11 mouse cellular contexts compared by ENCODE assay signal in genomic region chr17:37190711-37191110, GRCm38 (mm10). TPM values are rescaled to one million over a fixed set of nuclear protein-coding genes. Genes with fewer than 3 reads are reported as not detected.
DNase-seq lines count a peak whose midpoint lies in the region; ATAC-seq and TF ChIP-seq lines count a peak whose summit lies in the region.
"Had no signal": no experiment of that assay in that cellular context is flagged by ENCODE, and none has a peak within 500 bp of the region (broad histone marks: within the 10 kb centered on the region; RNA-seq: fewer than 3 reads in every experiment).

No protein-coding gene starts in this region.

- peak; percentile 13 for DNase-seq in CH12.LX (ENCODE audit: extremely low read depth)
- DNase-seq in adrenal gland, adult 8-10 months, result peak; percentile 10
- peak; percentile 10 to 29 for DNase-seq in kidney, postnatal 4 days
- no peak for DNase-seq in T-cell, adult 2 months (ENCODE audit: low spot score)
- DNase-seq in spleen, postnatal 14 days (ENCODE audit: low spot score in 2 of 2), result no peak
- DNase-seq in c-Kit-positive CD71-positive TER-119-positive erythroid progenitor cells, embryonic 14.5 days (ENCODE audit: low spot score), result no peak

- dilution Hi-C loops in CH12.LX (cut with MboI; ENCODE audit: extremely low pct_ligation_motif_present, extremely low pct_unique_long_range_greater_than_20kb, low sequenced_read_pairs), result no loop called here

- 44% methylated on average over 2 of the region's 2 CpGs for WGBS in intestine, postnatal 0 days
- 49% methylated on average over 2 of the region's 2 CpGs for WGBS in intestine, embryonic 15.5 days

- H3K9ac ChIP-seq in intestine, postnatal 0 days (ENCODE audit: low read depth, low read length), result no peak overlapping the region
- H3K9ac ChIP-seq in intestine, embryonic 15.5 days, result no peak overlapping the region
- H3K9ac ChIP-seq in CH12.LX (ENCODE audit: insufficient read depth, low read depth), result no peak overlapping the region
- H3K9ac ChIP-seq: heart, embryonic 15.5 days had no signal

- ATAC-seq in intestine, postnatal 0 days, result peak; percentile 69
- ATAC-seq in intestine, embryonic 15.5 days, result no peak

- H3K36me3 ChIP-seq in intestine, postnatal 0 days (ENCODE audit: control insufficient read depth, insufficient read depth), result no peaks in the 10 kb centered on the region
- no peaks in the 10 kb centered on the region for H3K36me3 ChIP-seq in intestine, embryonic 15.5 days
- no peaks in the 10 kb centered on the region for H3K36me3 ChIP-seq in CH12.LX (replicated peaks in 1 of 2; ENCODE audit: control insufficient read depth in 1 of 2, insufficient read depth in 1 of 2, low read length in 1 of 2)
- H3K36me3 ChIP-seq: heart, embryonic 15.5 days had no signal

- H3K4me1 ChIP-seq in intestine, postnatal 0 days (replicated peaks; ENCODE audit: control insufficient read depth, insufficient read depth, low read length), result no peaks in the 10 kb centered on the region
- no peaks in the 10 kb centered on the region for H3K4me1 ChIP-seq in intestine, embryonic 15.5 days (replicated peaks)
- no peaks in the 10 kb centered on the region; a peak in 1 of 4 replicates for H3K4me1 ChIP-seq in CH12.LX (ENCODE audit: control insufficient read depth in 1 of 2, insufficient read depth in 2 of 2)
- H3K4me1 ChIP-seq: heart, embryonic 15.5 days had no signal

- TF ChIP-seq EP300 in CH12.LX (IDR thresholded peaks at IDR 0.05; ENCODE audit: low read length), result no peak

- no peak overlapping the region for H3K4me2 ChIP-seq in intestine, postnatal 0 days (replicated peaks; ENCODE audit: low read depth)
- H3K4me2 ChIP-seq in intestine, embryonic 15.5 days (replicated peaks), result no peak overlapping the region
- H3K4me2 ChIP-seq in CH12.LX (ENCODE audit: insufficient read depth, low read depth, poor library complexity, severe bottlenecking), result no peak overlapping the region
- H3K4me2 ChIP-seq: heart, embryonic 15.5 days had no signal

- no peak overlapping the region for H3K4me3 ChIP-seq in intestine, postnatal 0 days (ENCODE audit: low read depth, low read length)
- H3K4me3 ChIP-seq in intestine, embryonic 15.5 days (replicated peaks), result no peak overlapping the region
- no peak overlapping the region for H3K4me3 ChIP-seq in CH12.LX (replicated peaks in 1 of 3; ENCODE audit: low read depth in 2 of 3, low read length in 2 of 3, poor library complexity in 1 of 3)
- H3K4me3 ChIP-seq: heart, embryonic 15.5 days had no signal

- no peaks in the 10 kb centered on the region for H3K79me2 ChIP-seq in CH12.LX (replicated peaks; ENCODE audit: control insufficient read depth, extremely low read depth, insufficient read depth, poor library complexity, severe bottlenecking)

- no peak for TF ChIP-seq RAD21 in CH12.LX (IDR thresholded peaks at IDR 0.05; ENCODE audit: low read depth, low read length)

- H3K27me3 ChIP-seq in intestine, postnatal 0 days (replicated peaks; ENCODE audit: control insufficient read depth, insufficient read depth, low read length), result 0 out of 2 replicates have a peak, but pooled peaks cover 5% of the 10 kb centered on the region
- H3K27me3 ChIP-seq in intestine, embryonic 15.5 days (replicated peaks), result no peaks in the 10 kb centered on the region
- H3K27me3 ChIP-seq in CH12.LX (replicated peaks), result peaks cover 2% of the 10 kb centered on the region

- in situ Hi-C loops in CH12.LX (cut with MboI; ENCODE audit: low pct_ligation_motif_present, low pct_unique_long_range_greater_than_20kb, low sequenced_read_pairs), result no loop called here

- no peak for TF ChIP-seq CTCF in intestine, postnatal 0 days (IDR thresholded peaks at IDR 0.05; ENCODE audit: low read depth)
- no peak for TF ChIP-seq CTCF in CH12.LX (conservative IDR thresholded peaks at IDR 0.05 in 1 of 2, IDR thresholded peaks at IDR 0.05 in 1 of 2; ENCODE audit: low read depth in 2 of 2, low read length in 2 of 2)

- no peaks in the 10 kb centered on the region for H3K9me3 ChIP-seq in intestine, postnatal 0 days (ENCODE audit: control insufficient read depth)
- H3K9me3 ChIP-seq in intestine, embryonic 15.5 days, result no peaks in the 10 kb centered on the region
- H3K9me3 ChIP-seq in CH12.LX (replicated peaks; ENCODE audit: low read length), result no peaks in the 10 kb centered on the region
- H3K9me3 ChIP-seq: heart, embryonic 15.5 days had no signal

- no peak for TF ChIP-seq POLR2A in CH12.LX (IDR thresholded peaks at IDR 0.05; ENCODE audit: low read depth, low read length)

- H3K27ac ChIP-seq in intestine, postnatal 0 days (ENCODE audit: low read depth, low read length), result no peak overlapping the region
- H3K27ac ChIP-seq in intestine, embryonic 15.5 days, result no peak overlapping the region
- no peak overlapping the region for H3K27ac ChIP-seq in CH12.LX (ENCODE audit: insufficient read depth, low read depth)
- H3K27ac ChIP-seq: heart, embryonic 15.5 days had no signal

TF ChIP-seq in CH12.LX, 34 proteins besides CTCF, POLR2A, EP300 and RAD21:
- TF ChIP-seq CHD2 (IDR thresholded peaks at IDR 0.05; ENCODE audit: low read length) (peak; percentile 41; the same call in 1 of the 2 replicates), PAX5 (IDR thresholded peaks at IDR 0.05; ENCODE audit: low read length) (no peak)

RNA-seq across cellular contexts. Expression of gene Ubd, which starts 3.0 kb away (rescaled TPM):
- 5.2 and 5.3 TPM in 2 replicates for polyA plus RNA-seq in intestine, postnatal 0 days (2015; fragmentation: Nextera tagmentation; extraction: Ambion mirVana)
- polyA plus RNA-seq in intestine, embryonic 15.5 days (2015; fragmentation: Nextera tagmentation; extraction: Ambion mirVana), result not detected in 2 replicates
- 0.21 and 0.47 TPM in 2 replicates for total RNA-seq in CH12.LX (2012; rRNA removed)
- total RNA-seq in CH12.LX (2014; rRNA removed), result not detected in 2 replicates
- not detected in 2 replicates for polyA plus RNA-seq in CH12.LX (2012; ENCODE audit: insufficient read length, low read depth)
- 1 to 10 TPM in 1 of 4 experiments, under 1 TPM in 2, not detected in 1; 0.31 to 3.1 (median 0.65) TPM for total RNA-seq in adrenal gland, adult 8-10 months (2022)
- polyA plus RNA-seq: testis, adult 2 months had no signal

RNA-seq across cellular contexts. Expression of gene Olfr94, which starts 10.1 kb away (rescaled TPM):
- polyA plus RNA-seq in intestine, postnatal 0 days (2015; fragmentation: Nextera tagmentation; extraction: Ambion mirVana), result not detected in 2 replicates
- not detected in 2 replicates for polyA plus RNA-seq in intestine, embryonic 15.5 days (2015; fragmentation: Nextera tagmentation; extraction: Ambion mirVana)
- total RNA-seq in CH12.LX (2012; rRNA removed), result not detected in 2 replicates
- total RNA-seq in CH12.LX (2014; rRNA removed), result not detected in 2 replicates
- polyA plus RNA-seq in CH12.LX (2012; ENCODE audit: insufficient read length, low read depth), result not detected in 2 replicates
- total RNA-seq in adrenal gland, adult 8-10 months (2022), result not detected
- polyA plus RNA-seq: heart, embryonic 15.5 days; lung, embryonic 16.5 days; testis, adult 2 months had no signal

RNA-seq across cellular contexts. Expression of gene Olfr95, which starts 22.2 kb away (rescaled TPM):
- not detected in 2 replicates for polyA plus RNA-seq in intestine, postnatal 0 days (2015; fragmentation: Nextera tagmentation; extraction: Ambion mirVana)
- polyA plus RNA-seq in intestine, embryonic 15.5 days (2015; fragmentation: Nextera tagmentation; extraction: Ambion mirVana), result not detected in 2 replicates
- not detected in 2 replicates for total RNA-seq in CH12.LX (2012; rRNA removed)
- total RNA-seq in CH12.LX (2014; rRNA removed), result not detected in 2 replicates
- polyA plus RNA-seq in CH12.LX (2012; ENCODE audit: insufficient read length, low read depth), result not detected in 2 replicates
- not detected for total RNA-seq in adrenal gland, adult 8-10 months (2022)
- polyA plus RNA-seq: heart, embryonic 15.5 days; lung, embryonic 16.5 days; testis, adult 2 months had no signal

RNA-seq across cellular contexts. Expression of gene Olfr96, which starts 29.2 kb away (rescaled TPM):
- polyA plus RNA-seq in intestine, postnatal 0 days (2015; fragmentation: Nextera tagmentation; extraction: Ambion mirVana), result not detected in 2 replicates
- not detected in 2 replicates for polyA plus RNA-seq in intestine, embryonic 15.5 days (2015; fragmentation: Nextera tagmentation; extraction: Ambion mirVana)
- not detected in 2 replicates for total RNA-seq in CH12.LX (2012; rRNA removed)
- not detected in 2 replicates for total RNA-seq in CH12.LX (2014; rRNA removed)
- not detected in 2 replicates for polyA plus RNA-seq in CH12.LX (2012; ENCODE audit: insufficient read length, low read depth)
- not detected for total RNA-seq in adrenal gland, adult 8-10 months (2022)
- polyA plus RNA-seq: heart, embryonic 15.5 days; lung, embryonic 16.5 days; testis, adult 2 months had no signal

RNA-seq across cellular contexts. Expression of gene Olfr93, which starts 29.4 kb away (rescaled TPM):
- polyA plus RNA-seq in intestine, postnatal 0 days (2015; fragmentation: Nextera tagmentation; extraction: Ambion mirVana), result not detected in 2 replicates
- polyA plus RNA-seq in intestine, embryonic 15.5 days (2015; fragmentation: Nextera tagmentation; extraction: Ambion mirVana), result not detected in 2 replicates
- not detected in 2 replicates for total RNA-seq in CH12.LX (2012; rRNA removed)
- not detected in 2 replicates for total RNA-seq in CH12.LX (2014; rRNA removed)
- polyA plus RNA-seq in CH12.LX (2012; ENCODE audit: insufficient read length, low read depth), result not detected in 2 replicates
- total RNA-seq in adrenal gland, adult 8-10 months (2022), result not detected
- polyA plus RNA-seq: heart, embryonic 15.5 days; lung, embryonic 16.5 days; testis, adult 2 months had no signal

Comparison
In these comparisons a context has a peak if more than half of its experiments do, and no peak if none do; other contexts are left out.
1. DNase-seq: peak in CH12.LX (single experiment), adrenal gland, adult 8-10 months (single experiment) and kidney, postnatal 4 days (2 of 2); none in T-cell, adult 2 months (single experiment), spleen, postnatal 14 days (0 of 2) and c-Kit-positive CD71-positive TER-119-positive erythroid progenitor cells, embryonic 14.5 days (single experiment).